Mouse (Mus musculus) thymus, adult 2 months (tissue): ENCODE results near the gene Rhbdl3.

Source experiments
- CTCF ChIP-seq: fragments of 200-500 bp; IDR thresholded peaks from 2 replicates; pipeline ENCODE4 v1.5.1; 2012; ENCODE audit warnings: mild to moderate bottlenecking, control low read depth, low read length, moderate library complexity, borderline replicate concordance; ENCODE audit not compliant: control insufficient read depth, poor library complexity, insufficient read depth; ENCODE audit errors: extremely low read depth
- POLR2A ChIP-seq: fragments of 200-500 bp; IDR thresholded peaks from 2 replicates; pipeline ENCODE4 v1.6.1; 2012; ENCODE audit warnings: mild to moderate bottlenecking, low read length, control low read depth, moderate library complexity; ENCODE audit not compliant: control insufficient read depth, poor library complexity, insufficient read depth; ENCODE audit errors: extremely low read depth

- no peak for TF ChIP-seq CTCF
- no peak for TF ChIP-seq POLR2A
Measured at GRCm38 (mm10) chr11:80315743-80316639, 15.3 kb downstream of the Rhbdl3 start.
